Mouse (Mus musculus) mesoderm, embryonic 11.5 days (tissue): Measurements from ENCODE around the gene Cox6b1.
A peak's percentile ranks its signal among the peaks of the same experiment; 100 is the strongest.

Source experiments
- DNase-seq: peaks from one replicate; pipeline ENCODE4 v3.0.0-alpha.2; 2012; ENCODE audit warnings: low read depth, low spot score

The Cox6b1 gene

GRCm38 (mm10) chr7:30625530-30626384, at the start of gene Cox6b1:
Gene Cox6b1, minus strand, starts transcription at chr7:30626151.
- DNase-seq: peak; percentile 91

- no peak for DNase-seq
Measured at GRCm38 (mm10) chr7:30671480-30671879, 45.5 kb upstream of the Cox6b1 start, which contains the start of gene Pmis2. Gene Pmis2, minus strand, starts transcription at chr7:30671605.

GRCm38 (mm10) chr7:30669229-30669628, 43.3 kb upstream of the Cox6b1 start:
- DNase-seq: peak; percentile 46

- DNase-seq: no peak
Measured at GRCm38 (mm10) chr7:30665321-30665720, 39.4 kb upstream of the Cox6b1 start.

GRCm38 (mm10) chr7:30664529-30665200, 38.7 kb upstream of the Cox6b1 start, which contains the start of gene Haus5:
Gene Haus5, minus strand, starts transcription at chr7:30664994.
- peak; percentile 95 for DNase-seq

- DNase-seq: peak; percentile 98
Measured at GRCm38 (mm10) chr7:30649591-30650540, 23.9 kb upstream of the Cox6b1 start, which contains the start of gene Rbm42. Gene Rbm42, minus strand, starts transcription at chr7:30650317.

GRCm38 (mm10) chr7:30639083-30639482, 13.1 kb upstream of the Cox6b1 start:
- DNase-seq: no peak

- no peak for DNase-seq
Measured at GRCm38 (mm10) chr7:30636395-30636794, 10.4 kb upstream of the Cox6b1 start.

GRCm38 (mm10) chr7:30635752-30636151, 9.8 kb upstream of the Cox6b1 start, which contains the start of gene Etv2:
Gene Etv2, minus strand, starts transcription at chr7:30635852.
- DNase-seq: no peak

GRCm38 (mm10) chr7:30634621-30635020, 8.7 kb upstream of the Cox6b1 start:
- DNase-seq: peak; percentile 84

- DNase-seq: no peak
Measured at GRCm38 (mm10) chr7:30633762-30634412, 7.9 kb upstream of the Cox6b1 start.

GRCm38 (mm10) chr7:30629013-30629412, 3.1 kb upstream of the Cox6b1 start:
- DNase-seq: no peak

GRCm38 (mm10) chr7:30626647-30627046, 696 bp upstream of the Cox6b1 start:
- no peak for DNase-seq

GRCm38 (mm10) chr7:30619202-30619601, 6.7 kb downstream of the Cox6b1 start:
- DNase-seq: no peak

GRCm38 (mm10) chr7:30618658-30619057, 7.3 kb downstream of the Cox6b1 start:
- DNase-seq: no peak

GRCm38 (mm10) chr7:30615049-30615760, 10.7 kb downstream of the Cox6b1 start:
- no peak for DNase-seq

- DNase-seq: no peak
Measured at GRCm38 (mm10) chr7:30614454-30614853, 11.5 kb downstream of the Cox6b1 start.

GRCm38 (mm10) chr7:30613529-30614112, 12.3 kb downstream of the Cox6b1 start:
- peak; percentile 75 for DNase-seq

GRCm38 (mm10) chr7:30612654-30613402, 13.1 kb downstream of the Cox6b1 start, which contains the start of gene Upk1a:
Gene Upk1a, minus strand, starts transcription at chr7:30612847.
- no peak for DNase-seq
